Mouse (Mus musculus) kidney, postnatal 25 days (tissue): ENCODE results near the gene Ntrk3.

Experiments
- DNase-seq, 2 experiments: peaks; one replicate each; pipeline ENCODE4 v3.0.0; 2021; ENCODE audit warnings: mixed read lengths in 2 of 2

Gene Ntrk3

DNA sequence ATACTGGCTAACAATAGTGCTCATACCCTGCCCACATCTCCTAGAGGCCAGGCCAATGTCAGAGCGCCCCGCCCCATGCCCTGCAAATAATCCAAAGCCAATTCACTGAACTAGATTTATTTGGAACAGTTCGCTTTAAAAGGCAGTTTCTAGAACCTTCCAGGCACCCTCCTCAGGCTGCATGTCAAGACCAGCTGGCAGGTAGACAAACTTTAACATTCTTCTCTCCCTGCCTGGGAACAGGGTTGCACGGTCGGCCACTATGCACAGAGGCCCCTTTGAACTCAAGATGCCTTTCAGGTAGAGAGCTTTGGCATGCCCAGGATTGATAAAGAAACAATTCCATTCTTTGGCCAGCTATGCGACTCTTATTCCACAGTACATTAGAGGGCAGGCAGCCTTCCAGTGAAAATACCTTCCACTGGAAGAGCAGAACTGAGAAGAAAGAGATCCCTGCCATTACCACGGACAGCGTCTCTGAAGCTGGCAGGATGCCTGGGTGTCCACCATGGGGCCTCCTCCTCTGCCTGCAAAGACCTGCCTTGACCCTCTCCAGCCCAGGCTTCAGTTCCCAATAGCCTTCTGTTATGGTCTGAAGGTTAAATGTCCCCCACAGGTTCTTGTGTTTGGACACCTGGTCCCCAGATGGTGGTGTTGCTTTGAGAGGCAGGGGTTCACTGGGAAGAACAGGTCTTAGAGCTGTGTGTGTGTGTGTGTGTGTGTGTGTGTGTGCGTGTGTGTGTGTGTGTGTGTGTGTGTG, 298.3 kb downstream of the Ntrk3 start:
- DNase-seq = no peak

DNA sequence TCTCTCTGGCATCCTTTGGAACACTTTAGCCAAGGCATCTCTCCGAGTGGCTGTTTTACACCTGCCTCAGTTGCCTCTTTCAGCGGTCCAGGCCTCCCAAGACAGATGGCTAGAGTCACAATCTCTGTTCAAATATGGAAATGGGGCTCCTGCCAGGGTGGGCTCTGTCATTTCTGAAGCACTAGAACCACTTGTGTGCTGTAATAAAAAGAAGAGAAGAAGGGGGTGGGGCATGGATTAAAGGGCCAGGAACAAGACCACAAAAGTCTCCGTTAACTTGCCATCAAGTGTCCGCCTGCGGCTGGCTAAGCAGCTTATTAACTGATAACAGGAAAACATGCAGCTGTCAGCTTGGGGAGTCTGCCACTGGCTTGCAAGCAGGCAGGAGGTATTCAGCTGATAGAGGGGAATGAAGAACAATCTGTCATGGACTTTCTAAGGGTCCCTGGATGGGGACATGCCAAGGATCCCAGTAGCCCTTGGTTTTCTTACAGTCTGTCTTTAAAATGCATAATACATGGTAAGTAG, 304.1 kb downstream of the Ntrk3 start:
- DNase-seq = no peak

DNA sequence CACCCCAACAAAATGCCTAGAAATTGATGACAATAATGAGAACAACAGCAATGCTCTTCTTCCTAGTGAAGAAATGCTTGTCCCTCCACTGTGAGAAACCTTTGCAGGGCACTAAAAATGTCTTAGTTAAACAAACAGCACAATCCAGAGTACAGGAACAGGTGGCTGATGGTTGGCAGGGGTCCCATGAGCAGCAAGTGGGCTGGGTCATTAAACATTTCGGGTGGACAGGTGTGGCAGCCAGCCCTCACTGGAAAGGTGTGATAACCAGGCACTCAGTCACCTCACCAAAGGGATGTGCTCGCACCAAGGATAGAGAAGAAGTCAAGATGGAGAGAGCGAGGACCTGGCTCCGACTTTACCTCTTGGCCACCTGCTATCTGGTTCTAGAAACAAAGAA, 306.2 kb downstream of the Ntrk3 start:
- DNase-seq = no peak

DNA sequence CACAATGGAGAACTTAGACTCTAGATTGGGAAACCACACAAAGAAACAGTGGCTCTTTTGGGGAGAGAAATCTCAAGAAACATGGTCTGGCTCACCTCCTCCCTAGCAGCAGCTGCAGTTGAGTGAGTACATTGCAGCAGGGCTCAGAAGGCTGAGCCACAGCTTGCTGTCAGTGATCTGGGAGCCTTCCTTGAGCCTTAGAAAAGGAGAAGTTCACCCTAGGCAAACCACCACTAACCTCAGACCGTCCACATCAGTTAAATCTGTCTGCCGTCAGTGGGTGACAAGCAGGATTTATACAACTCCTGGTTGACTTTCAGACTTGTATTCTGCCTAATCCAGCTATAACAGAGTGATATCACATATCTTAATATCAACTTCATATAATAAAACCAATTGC, 325.6 kb downstream of the Ntrk3 start:
- no peak for DNase-seq

DNA sequence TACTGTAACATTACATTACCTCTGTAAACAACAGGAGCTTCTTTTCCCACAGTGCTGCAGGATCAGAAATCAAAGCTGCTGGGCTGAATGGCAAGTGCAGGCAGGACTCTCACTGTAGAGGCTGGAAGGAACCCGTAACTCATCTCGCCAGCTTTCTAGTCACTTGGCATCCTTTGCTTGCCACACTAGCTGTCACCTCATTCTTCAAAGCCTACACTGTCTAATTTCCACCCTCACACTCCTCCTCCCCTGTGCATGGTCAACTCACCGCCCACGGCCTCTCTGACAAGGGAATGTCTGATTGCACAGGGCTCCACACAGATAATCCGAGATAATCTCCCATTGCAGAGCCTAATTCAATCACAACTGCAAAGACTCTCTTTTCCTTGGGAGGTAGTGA, 327.8 kb downstream of the Ntrk3 start:
- no peak for DNase-seq

DNA sequence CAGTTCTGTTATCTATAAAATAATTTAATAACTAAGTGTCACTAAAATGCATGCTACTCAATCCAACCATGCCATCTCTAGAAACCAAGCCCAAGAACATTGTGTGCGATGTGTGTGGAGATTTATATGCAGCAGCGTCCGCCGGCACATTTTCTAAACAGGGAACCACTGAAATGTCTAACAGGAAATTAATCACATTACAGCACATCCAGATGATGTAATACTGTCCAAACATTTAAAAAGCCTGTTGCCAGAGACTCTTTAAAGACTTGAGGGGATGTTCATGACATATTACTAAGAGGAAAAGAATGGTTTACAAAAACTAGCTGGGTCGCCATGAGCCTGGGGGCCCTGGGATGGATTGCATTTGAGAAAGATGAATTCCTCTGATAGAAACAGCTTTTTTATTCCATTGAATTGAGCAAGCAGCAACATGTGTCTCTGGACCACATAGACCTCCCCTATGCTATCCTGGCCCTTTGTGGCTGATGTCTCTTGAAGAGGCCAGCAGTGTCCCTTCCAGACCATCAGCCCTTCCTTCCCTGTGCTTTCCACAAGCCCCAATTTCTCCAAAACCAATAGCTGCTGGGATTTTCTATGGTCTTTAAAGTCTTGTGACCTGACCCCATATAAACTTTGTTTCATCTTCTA, 331.0 kb downstream of the Ntrk3 start:
- DNase-seq = no peak

DNA sequence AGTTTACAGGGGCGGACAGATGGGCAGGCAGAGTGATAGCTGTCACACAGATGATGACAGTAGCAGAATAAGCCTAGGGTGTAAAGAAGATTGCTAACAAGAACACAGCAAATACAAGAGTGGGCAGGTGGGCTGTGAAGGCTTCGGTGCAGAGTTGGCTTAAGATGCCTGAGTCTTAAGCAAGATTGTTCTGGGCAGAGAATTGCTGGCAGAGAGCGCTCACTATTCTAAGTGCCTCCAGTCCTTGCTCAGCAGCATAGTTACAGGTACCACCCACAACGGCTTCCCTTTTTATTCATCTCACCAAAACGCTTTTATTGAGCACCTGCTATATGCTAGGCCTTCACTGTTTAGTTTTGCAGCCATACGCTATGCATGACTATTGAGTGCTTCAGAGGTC, 333.3 kb downstream of the Ntrk3 start:
- DNase-seq = no peak

DNA sequence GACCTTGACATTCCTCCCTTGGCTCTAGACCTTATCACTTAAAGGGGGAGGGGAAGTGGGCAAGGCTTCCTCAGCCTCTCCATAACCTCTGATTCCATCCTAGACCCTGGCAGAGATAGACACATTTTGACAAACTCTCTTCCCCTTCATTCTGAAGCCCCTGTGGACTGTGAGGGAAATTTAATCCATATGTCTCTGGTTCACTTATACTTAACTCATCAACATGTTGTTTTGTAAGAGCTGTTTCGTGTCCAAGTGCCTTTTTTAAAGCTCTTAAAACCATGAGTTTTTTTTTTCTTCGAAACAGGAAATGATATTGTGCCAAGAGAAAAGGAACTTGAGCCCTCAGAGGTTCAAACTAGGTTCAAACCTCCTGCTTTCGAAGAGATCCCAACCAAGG, 335.3 kb downstream of the Ntrk3 start:
- DNase-seq = no peak

DNA sequence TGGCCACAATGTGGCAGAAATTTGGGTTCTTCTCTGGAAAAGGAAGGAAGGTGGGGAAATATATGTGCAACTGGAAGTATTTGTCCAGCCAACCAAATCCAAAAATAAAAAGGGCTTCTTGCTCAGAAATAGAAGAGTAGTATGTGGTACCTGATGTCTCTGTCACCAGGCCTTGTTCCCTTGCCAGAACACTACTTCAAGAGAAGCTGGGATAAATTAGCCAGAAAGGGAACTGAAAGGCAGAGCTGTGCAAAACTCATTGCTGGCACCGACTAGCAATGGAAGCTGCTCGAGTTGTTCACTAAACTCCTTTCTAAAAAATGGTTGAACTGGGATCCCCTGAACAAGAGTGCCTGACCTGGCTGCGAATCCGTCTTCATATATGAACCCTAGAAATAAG, 337.6 kb downstream of the Ntrk3 start:
- DNase-seq = no peak

DNA sequence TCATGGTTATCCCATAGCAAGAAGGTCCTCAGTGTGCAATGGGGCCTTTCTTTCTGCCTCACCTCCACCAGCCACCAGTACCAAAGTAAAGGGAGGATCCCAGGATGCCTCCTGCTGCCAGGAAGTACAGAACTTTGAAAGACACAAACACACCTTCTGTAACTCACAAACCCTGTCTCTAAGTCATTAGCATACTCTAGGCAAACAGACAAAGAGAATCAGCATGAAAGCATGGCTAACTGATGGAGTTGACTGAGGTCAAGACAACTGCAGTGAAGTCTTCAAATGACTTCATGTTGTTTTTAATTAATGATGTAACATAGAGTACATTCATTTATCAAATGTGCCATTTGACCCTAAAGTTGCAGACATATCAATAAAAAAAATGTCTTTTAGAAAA, 339.4 kb downstream of the Ntrk3 start:
- DNase-seq = no peak

DNA sequence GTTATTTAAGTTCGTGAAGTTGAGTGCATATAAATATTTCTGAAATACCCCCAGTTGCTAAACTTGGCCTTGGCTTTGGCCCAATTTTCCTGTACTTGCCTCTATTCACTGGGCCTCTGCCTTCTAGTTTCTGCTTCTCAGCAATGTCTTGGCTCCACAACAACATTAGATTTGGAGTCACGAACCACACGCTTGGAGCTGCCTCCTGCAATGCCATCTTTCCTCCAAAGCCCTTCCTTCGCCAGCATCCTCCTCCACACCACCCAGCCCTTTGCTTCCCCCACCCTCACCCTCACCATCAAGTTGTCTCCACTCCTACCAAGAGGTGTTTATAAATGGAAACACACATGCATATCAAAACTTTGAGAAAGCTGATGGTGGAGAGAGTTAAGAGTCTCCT, 340.6 kb downstream of the Ntrk3 start:
- DNase-seq = no peak

DNA sequence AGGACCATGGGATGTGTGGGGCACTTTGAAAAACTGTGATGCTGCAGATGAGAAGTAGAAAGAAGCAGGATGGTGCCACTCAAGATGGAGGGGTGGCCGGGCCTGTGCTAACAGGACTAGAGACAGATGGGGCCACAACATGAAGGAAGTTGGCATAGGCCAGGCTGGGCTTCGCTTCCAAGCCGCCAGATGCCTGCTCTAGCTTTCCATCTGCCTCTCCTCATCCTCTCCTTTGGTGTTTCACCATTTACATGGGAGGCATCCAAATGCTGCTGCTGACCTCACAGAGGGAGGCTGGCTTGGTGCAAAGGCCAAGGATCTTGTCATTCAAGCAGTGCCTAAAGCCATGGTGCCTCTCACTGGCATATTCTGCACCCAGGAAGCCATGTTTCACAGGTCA, 347.8 kb downstream of the Ntrk3 start:
- DNase-seq = no peak

DNA sequence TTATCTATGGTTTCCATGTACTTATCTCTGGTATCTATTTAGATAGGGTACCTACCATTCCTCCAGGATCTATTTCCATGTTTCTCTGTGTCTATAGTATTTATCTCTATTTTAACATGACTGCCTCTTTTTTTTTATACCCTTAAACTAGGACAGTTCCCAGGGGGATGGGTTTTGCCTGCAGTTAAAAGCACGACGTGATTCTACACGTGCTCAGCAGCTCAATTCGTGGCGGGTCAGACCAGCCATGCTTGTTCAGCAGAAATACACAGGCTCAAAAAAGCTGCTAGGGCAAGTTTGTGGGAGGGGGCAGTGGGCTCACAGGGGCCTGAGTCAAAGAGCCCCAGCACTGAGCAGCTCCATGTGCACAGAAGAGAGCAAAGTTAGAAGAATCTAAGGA, 349.7 kb downstream of the Ntrk3 start:
- DNase-seq = no peak

DNA sequence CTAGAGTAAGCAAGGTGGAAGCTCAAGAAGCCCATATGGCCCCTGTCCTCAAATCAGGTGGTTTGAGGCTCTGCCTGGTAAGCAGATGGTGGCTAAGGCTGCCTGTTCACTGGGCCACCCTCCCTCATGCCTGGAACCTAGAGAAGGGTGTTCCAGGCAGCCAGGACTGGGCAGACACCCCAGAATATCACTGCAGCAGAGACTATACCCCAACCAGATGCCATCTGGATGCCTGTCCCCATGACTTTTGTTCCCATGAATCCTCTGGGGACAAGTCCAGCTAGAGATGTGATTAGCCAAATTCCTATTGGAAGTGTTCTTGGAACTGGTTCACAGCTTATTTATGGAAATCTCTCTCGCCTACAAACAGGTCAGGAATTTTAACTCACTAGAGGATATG, 351.8 kb downstream of the Ntrk3 start:
- DNase-seq = no peak

DNA sequence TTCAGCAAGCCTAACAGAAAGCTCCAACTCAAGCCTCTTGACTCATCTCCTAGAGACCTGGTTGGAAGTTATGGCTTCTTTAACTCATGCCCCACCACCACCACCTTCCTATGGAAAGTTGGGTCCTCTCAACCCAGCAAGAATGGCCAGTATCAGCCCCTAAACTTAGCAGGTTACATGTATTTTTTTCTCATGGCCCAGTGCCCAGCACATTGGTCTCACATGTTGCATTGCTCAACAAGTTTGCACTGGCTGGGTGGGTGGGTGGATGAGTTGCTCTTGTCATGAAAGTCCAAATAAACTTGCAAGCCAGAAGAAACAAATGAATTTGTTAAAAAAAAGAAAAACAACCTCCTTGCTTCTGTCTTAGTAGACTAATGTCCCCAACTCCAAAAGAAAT, 353.7 kb downstream of the Ntrk3 start:
- peak in 1 of 2 experiments; percentile 5 for DNase-seq

DNA sequence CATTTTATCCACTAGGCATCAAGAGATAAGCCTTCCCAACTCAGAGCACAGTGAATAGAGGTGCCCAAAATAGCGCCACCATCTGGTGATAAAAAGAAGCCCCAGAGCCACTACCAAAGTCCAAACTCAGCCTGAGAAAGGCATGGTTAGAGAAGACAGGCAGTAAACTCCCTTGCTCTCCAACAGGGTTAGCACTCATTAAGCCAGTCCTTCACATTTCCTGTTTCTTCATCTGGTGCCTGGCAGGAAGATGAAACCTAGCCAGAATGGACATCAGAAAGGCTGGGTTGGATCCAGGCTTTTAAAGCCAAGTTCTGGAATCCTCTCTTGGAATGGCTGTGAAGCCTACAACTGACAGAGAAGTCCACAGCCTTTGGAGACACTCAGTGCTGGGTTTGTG, 355.7 kb downstream of the Ntrk3 start:
- DNase-seq = no peak

DNA sequence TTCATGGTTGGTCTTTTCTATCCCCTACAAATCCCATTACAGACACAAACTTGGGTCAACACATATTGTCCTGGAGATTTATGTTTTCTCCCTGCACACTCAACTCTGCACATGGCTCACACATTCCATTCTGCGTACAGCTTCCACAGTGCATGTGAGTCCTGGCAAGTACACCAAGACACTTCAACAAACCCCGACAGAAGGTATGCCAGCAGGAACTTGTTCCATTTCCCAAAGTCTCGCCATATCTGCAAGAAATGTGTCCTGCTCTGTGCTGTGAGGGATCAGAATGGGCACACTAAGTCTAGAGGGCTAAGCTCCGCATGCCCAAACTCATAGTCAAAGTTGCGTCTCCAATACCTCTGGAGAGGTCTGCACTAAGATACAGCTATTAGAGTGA, 358.0 kb downstream of the Ntrk3 start:
- DNase-seq = no peak

DNA sequence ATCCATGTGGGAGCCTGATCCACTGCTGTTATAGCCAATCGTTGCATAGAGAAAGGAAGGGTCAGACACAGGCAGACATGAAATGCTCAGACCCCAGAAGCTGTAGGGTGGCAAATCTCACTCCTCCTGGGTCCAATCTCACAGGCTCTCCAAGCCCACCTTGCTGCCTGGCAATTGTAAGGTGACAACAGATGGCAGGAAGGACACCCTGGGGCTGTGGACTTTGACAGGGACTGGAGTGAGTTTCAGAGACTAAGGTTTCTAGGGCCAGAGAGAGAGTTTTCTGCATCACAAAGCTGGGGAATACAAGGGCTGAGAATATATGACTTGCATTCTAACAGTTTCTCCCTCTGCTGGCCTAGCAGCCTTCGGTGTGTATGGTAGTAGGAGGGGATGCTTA, 359.5 kb downstream of the Ntrk3 start:
- DNase-seq = no peak

DNA sequence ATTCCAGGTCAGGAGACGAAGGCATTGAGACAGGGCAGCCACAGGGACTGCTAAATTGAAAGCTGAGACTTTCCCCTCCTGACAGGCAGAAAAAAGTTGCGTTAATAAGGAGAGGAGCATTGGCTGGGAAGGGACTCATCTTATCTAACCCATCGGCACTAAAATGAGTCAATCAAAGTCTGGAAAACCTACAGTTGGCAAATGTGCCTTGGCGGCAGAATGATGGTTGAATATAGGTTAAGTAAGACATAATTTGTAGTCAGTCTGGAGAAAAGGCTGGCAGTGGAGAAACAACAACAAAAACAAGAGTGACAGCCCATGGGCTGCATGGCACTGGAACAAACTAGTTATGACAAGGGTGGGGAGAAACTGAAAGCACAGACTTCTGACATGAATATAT, 360.9 kb downstream of the Ntrk3 start:
- DNase-seq = no peak

DNA sequence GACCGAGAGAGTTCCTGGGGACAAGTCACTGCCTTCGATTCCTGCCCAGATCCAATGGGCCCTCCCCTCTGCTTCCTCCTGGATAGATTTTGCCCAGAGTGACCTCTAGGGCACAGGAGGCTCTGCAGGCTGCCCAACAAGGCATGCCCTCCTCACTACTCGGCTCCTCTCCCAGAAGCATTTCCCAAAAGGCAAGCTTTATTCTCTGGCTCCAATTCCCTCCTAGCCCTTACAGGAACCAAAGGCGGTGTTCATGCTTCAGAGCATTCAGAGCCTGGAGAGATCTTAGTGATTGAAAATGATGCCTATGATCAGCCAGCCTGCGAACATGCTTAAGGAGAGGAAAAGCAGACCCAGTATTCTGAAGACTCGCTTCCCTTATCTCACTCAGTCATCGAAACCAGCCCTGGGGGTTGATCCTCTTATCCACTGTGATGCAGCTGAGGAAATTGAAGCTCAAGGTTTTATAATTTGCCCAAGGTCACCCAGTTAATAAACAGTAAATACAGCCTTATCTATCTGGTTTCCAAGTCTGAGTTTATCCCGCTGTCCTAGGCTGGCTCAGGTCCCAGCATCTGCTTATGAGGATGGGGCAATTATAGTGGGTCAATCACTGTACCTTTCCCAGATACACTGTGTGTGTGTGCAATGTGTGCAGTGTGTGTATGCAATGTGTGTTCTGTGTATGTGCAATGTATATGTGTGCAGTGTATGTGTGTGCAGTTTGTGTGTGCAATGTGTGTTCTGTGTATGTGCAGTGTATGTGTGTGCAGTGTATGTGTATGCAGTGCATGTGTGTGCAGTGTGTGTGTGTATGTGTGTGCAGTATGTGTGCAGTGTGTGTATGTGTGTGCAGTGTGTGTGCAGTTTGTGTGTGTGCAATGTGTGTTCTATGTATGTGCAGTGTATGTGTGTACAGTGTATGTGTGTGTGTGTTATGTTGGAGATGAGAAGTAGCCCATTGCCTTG, 376.2 kb downstream of the Ntrk3 start:
- DNase-seq = no peak

DNA sequence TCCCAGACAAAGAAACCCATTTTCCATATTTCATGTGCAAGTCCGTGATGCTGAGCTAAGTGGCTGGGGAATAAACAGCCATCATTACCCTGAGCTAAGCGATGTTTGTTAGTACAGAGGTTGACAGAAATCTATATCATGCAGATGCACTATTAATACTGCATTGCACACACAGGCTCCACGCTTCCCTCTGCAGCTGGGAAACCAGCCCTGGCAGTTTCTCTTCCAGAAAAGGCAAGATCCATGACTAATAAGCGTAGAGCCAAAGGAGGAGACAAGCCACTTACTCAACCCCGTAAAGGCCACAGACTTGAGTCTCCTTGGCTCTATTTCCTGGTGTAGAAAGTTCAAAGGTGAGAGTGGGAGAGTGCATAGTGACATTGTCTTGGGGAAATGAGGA, 390.3 kb downstream of the Ntrk3 start:
- no peak for DNase-seq

DNA sequence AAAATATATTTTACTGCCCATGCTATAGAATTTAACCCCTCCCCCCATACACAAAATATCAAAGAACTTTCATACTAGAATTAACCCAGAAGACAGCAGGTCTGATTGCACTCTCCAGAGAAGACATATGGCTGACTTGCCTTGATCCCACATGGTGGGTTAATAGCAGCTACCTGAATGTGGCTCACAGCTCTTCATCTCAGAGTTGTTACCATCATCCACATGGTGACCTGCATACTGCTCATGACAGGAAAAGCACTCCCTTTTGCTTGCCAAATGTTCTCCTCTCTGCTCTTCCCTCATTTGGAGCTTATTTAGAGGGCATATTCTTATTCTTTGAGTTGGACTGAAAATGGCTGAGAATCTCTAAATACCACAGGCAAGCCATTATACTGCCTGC, 404.4 kb downstream of the Ntrk3 start:
- no peak for DNase-seq

DNA sequence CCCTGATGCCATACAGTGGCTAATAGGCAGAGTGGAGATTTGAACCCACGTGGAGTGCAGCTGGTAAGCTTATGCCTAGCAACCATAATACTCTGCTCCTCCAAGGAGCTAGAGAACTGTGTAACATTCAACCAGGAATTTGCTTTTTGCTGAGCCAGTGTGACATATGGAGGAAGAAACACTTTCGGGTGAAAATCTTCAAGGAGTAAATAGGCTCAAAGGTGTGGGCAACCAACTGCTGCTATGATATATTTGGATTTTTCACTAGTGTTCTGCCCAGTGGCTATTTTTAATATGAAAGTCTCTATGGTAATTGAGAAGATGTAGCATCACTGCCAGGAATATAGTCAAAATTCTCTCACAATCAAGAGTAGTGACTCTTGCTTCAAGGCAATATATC, 409.5 kb downstream of the Ntrk3 start:
- no peak for DNase-seq

DNA sequence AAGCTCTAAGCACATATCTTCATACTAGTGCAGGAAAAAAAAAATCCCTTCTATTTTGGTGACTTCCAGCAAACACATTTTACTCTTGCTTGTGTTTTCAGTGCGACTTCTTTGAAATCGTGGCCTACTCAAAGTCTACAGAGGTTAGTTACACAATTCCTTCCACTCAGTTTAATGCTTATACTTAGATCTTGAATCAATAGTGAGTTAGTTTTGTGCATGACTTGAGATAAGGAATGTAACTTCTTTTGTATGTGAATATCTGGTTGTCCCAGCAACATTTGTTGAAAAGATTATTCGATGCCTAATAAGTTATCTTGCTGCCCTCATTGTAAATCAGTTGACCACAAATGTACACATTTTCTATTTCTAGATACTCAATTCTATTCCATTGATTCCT, 411.6 kb downstream of the Ntrk3 start:
- DNase-seq = no peak
